Mouse (Mus musculus): ENCODE results near the gene Rabep2. TPM values are rescaled to one million over a fixed set of nuclear protein-coding genes. Genes with fewer than 3 reads are reported as not detected.

Gene Rabep2
- polyA plus RNA-seq, 1 experiment from 2014 or later, result 7.1 TPM

- Histone ChIP-seq H3K9ac (replicated peaks) (no peak overlapping the region), H3K36me3 (replicated peaks; ENCODE audit: insufficient read depth, low read length) (peaks cover 48% of the 10 kb centered on the region), H3K4me3 (ENCODE audit: low read depth, low read length) (no peak overlapping the region), H3K9me3 (ENCODE audit: low read length) (no peaks in the 10 kb centered on the region), H3K27ac (ENCODE audit: low read depth) (no peak overlapping the region), H3K4me2 (ENCODE audit: low read depth, low read length) (no peak overlapping the region), H3K27me3 (ENCODE audit: insufficient read depth, low read length) (no peaks in the 10 kb centered on the region), H3K4me1 (ENCODE audit: insufficient read depth) (peaks cover 26% of the 10 kb centered on the region)
- DNase-seq, result no peak
- WGBS (ENCODE audit: insufficient replicate concordance), result 88% methylated on average over 18 of the region's 18 CpGs
- no peak for ATAC-seq
- TF ChIP-seq EP300 (IDR thresholded peaks at IDR 0.05; ENCODE audit: low read depth) (no peak), CTCF (IDR thresholded peaks at IDR 0.05; ENCODE audit: low read depth) (no peak)
Measured at GRCm38 (mm10) chr7:126467834-126468627, 39.5 kb downstream of the Rabep2 start.

- Histone ChIP-seq H3K4me1 (ENCODE audit: insufficient read depth) (peaks cover 30% of the 10 kb centered on the region), H3K9ac (replicated peaks) (no peak overlapping the region), H3K36me3 (replicated peaks; ENCODE audit: insufficient read depth, low read length) (peaks cover 48% of the 10 kb centered on the region), H3K27me3 (ENCODE audit: insufficient read depth, low read length) (no peaks in the 10 kb centered on the region), H3K4me2 (ENCODE audit: low read depth, low read length) (0 out of 2 replicates have a peak overlapping the region, but pooled peaks have one; percentile 18), H3K27ac (ENCODE audit: low read depth) (peak overlapping the region; percentile 45; the same call in 1 of the 2 replicates), H3K9me3 (ENCODE audit: low read length) (no peaks in the 10 kb centered on the region), H3K4me3 (ENCODE audit: low read depth, low read length) (no peak overlapping the region)
- DNase-seq (no peak), ATAC-seq (no peak)
- TF ChIP-seq CTCF (IDR thresholded peaks at IDR 0.05; ENCODE audit: low read depth) (no peak), EP300 (IDR thresholded peaks at IDR 0.05; ENCODE audit: low read depth) (no peak)
- WGBS (ENCODE audit: insufficient replicate concordance), result 34% methylated on average over 6 of the region's 6 CpGs
Measured at GRCm38 (mm10) chr7:126470077-126470476, 41.5 kb downstream of the Rabep2 start.

GRCm38 (mm10) chr7:126471361-126471760, 42.8 kb downstream of the Rabep2 start:
- Histone ChIP-seq H3K4me1 (ENCODE audit: insufficient read depth) (peaks cover 33% of the 10 kb centered on the region), H3K27ac (ENCODE audit: low read depth) (no peak overlapping the region), H3K9me3 (ENCODE audit: low read length) (no peaks in the 10 kb centered on the region), H3K9ac (replicated peaks) (no peak overlapping the region), H3K36me3 (replicated peaks; ENCODE audit: insufficient read depth, low read length) (peaks cover 45% of the 10 kb centered on the region), H3K27me3 (ENCODE audit: insufficient read depth, low read length) (no peaks in the 10 kb centered on the region), H3K4me2 (ENCODE audit: low read depth, low read length) (peak overlapping the region; percentile 98; the same call in 1 of the 2 replicates), H3K4me3 (ENCODE audit: low read depth, low read length) (no peak overlapping the region)
- DNase-seq, result no peak
- ATAC-seq, result no peak
- TF ChIP-seq EP300 (IDR thresholded peaks at IDR 0.05; ENCODE audit: low read depth) (no peak), CTCF (IDR thresholded peaks at IDR 0.05; ENCODE audit: low read depth) (no peak)
- WGBS (ENCODE audit: insufficient replicate concordance), result 78% methylated on average over 5 of the region's 5 CpGs

GRCm38 (mm10) chr7:126471853-126472252, 43.3 kb downstream of the Rabep2 start:
- no peaks in the 10 kb centered on the region for H3K9me3 ChIP-seq (ENCODE audit: low read length)
- 42% methylated on average over 4 of the region's 4 CpGs for WGBS (ENCODE audit: insufficient replicate concordance)
- no peak for ATAC-seq
- TF ChIP-seq CTCF (IDR thresholded peaks at IDR 0.05; ENCODE audit: low read depth), result no peak
- no peak for TF ChIP-seq EP300 (IDR thresholded peaks at IDR 0.05; ENCODE audit: low read depth)
- no peak overlapping the region for H3K9ac ChIP-seq (replicated peaks)
- H3K4me3 ChIP-seq (ENCODE audit: low read depth, low read length), result no peak overlapping the region
- peak overlapping the region; percentile 98; the same call in 1 of the 2 replicates for H3K27ac ChIP-seq (ENCODE audit: low read depth)
- peaks cover 37% of the 10 kb centered on the region for H3K4me1 ChIP-seq (ENCODE audit: insufficient read depth)
- no peaks in the 10 kb centered on the region for H3K27me3 ChIP-seq (ENCODE audit: insufficient read depth, low read length)
- H3K4me2 ChIP-seq (ENCODE audit: low read depth, low read length), result peak overlapping the region; percentile 98; the same call in 1 of the 2 replicates
- H3K36me3 ChIP-seq (replicated peaks; ENCODE audit: insufficient read depth, low read length), result peaks cover 42% of the 10 kb centered on the region
- DNase-seq, result no peak

- no peak overlapping the region; the same call in 1 of the 2 replicates for H3K9ac ChIP-seq (replicated peaks)
- no peaks in the 10 kb centered on the region for H3K27me3 ChIP-seq (ENCODE audit: insufficient read depth, low read length)
- ATAC-seq (no peak), DNase-seq (peak; percentile 67)
- H3K4me1 ChIP-seq (ENCODE audit: insufficient read depth), result peaks cover 37% of the 10 kb centered on the region
- no peak for TF ChIP-seq CTCF (IDR thresholded peaks at IDR 0.05; ENCODE audit: low read depth)
- TF ChIP-seq EP300 (IDR thresholded peaks at IDR 0.05; ENCODE audit: low read depth), result no peak
- peak overlapping the region; percentile 98 for H3K4me2 ChIP-seq (ENCODE audit: low read depth, low read length)
- peak overlapping the region; percentile 90 for H3K4me3 ChIP-seq (ENCODE audit: low read depth, low read length)
- no peaks in the 10 kb centered on the region for H3K9me3 ChIP-seq (ENCODE audit: low read length)
- WGBS (ENCODE audit: insufficient replicate concordance), result 40% methylated on average over 13 of the region's 13 CpGs
- peak overlapping the region; percentile 98 for H3K27ac ChIP-seq (ENCODE audit: low read depth)
- peaks cover 37% of the 10 kb centered on the region for H3K36me3 ChIP-seq (replicated peaks; ENCODE audit: insufficient read depth, low read length)
Measured at GRCm38 (mm10) chr7:126472306-126472705, 43.7 kb downstream of the Rabep2 start.

GRCm38 (mm10) chr7:126472713-126473112, 44.2 kb downstream of the Rabep2 start:
- TF ChIP-seq CTCF (IDR thresholded peaks at IDR 0.05; ENCODE audit: low read depth) (no peak), EP300 (IDR thresholded peaks at IDR 0.05; ENCODE audit: low read depth) (no peak)
- no peak for ATAC-seq
- Histone ChIP-seq H3K9me3 (ENCODE audit: low read length) (no peaks in the 10 kb centered on the region), H3K27me3 (ENCODE audit: insufficient read depth, low read length) (no peaks in the 10 kb centered on the region), H3K9ac (replicated peaks) (no peak overlapping the region; the same call in 1 of the 2 replicates), H3K4me3 (ENCODE audit: low read depth, low read length) (peak overlapping the region; percentile 90), H3K4me1 (ENCODE audit: insufficient read depth) (peaks cover 37% of the 10 kb centered on the region), H3K36me3 (replicated peaks; ENCODE audit: insufficient read depth, low read length) (peaks cover 33% of the 10 kb centered on the region), H3K27ac (ENCODE audit: low read depth) (peak overlapping the region; percentile 98), H3K4me2 (ENCODE audit: low read depth, low read length) (peak overlapping the region; percentile 98)
- DNase-seq, result no peak
- 47% methylated on average over 16 of the region's 16 CpGs for WGBS (ENCODE audit: insufficient replicate concordance)
